Mouse (Mus musculus) hindlimb bud, embryonic 11.5 days (tissue): ENCODE results near the gene Tma7.

Source experiments
- DNase-seq: peaks from one replicate; pipeline ENCODE4 v3.0.0-alpha.2; 2012; ENCODE audit warnings: low read depth, low spot score; ENCODE audit errors: extremely low spot score

Tma7 gene

DNA sequence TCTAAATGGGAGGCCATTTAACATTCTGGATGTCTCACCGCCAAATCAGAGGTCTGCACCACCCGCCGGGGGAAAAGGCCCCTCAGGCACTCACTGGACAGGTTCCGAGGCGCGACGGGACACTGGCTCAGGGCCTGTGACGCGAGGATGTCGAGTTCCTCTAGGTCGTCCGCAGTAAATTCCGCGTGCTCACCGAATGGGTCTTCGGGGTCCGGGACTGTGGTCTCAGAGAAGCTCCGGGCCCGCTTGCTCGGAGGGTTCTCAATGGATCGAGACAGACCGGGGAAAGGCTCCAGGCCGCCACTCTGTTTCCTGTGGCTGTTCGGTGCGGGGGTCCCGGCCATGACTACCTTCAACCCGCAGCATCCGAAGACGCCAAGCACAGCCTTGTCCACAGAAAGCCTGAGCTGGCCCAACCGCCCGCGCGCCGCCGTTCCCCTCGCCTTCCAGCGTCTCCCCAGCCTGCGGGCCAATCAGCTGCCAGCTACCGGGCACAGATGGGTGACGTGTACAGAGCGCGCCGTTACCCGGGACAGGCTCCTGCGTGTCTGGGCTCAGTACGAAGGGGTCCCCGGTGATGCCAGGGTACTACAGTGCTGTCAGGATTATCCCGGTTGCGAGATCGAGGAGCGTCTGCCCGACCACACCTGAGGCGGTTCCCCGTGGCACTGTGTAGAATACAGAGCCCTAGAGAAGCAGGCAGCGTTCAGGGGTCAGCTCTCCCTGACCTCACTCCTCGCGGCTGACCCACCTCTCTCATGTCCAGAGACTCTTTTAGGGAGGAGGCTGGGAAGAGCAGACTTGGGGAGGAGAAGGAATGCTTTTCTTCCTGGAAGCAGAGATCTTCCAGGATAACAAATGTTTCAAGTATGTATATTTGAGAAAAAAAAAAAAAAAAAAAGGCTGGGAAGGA lies 8.5 kb downstream of the Tma7 start, which contains the start of gene Atrip:
Atrip (minus strand) TSS at position 464 of the 913 bp plus-strand sequence.
- no peak for DNase-seq

DNA sequence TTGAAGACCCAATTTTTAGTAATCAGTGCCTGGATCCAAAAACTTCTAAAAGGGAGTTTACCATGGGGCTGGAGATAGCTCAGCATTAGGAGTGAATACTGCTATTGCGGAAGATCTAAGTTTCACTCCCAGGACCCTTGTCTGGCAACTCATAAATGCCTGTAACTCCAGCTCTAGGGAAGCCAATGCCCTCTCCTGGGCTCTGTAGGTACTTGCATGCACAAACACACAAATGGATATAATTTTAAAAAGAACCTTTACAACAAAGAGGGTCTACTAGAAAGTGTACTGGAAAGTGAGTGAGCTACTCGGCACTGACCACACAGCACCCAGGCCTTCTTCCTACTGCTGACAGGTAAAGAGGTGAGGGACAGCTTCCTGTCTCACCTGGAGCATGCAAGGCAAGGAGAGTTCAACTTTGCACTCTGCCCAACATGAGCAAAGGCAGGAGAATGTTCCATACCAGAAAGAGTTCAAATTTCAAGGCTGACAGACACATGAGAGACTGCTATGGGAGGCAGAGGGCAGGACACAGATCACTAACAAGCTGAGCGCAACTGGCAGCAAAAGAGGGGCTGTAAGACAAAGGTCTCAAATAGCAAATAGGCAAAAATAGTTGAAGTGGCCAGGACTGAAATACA lies 14.2 kb downstream of the Tma7 start:
- no peak for DNase-seq

DNA sequence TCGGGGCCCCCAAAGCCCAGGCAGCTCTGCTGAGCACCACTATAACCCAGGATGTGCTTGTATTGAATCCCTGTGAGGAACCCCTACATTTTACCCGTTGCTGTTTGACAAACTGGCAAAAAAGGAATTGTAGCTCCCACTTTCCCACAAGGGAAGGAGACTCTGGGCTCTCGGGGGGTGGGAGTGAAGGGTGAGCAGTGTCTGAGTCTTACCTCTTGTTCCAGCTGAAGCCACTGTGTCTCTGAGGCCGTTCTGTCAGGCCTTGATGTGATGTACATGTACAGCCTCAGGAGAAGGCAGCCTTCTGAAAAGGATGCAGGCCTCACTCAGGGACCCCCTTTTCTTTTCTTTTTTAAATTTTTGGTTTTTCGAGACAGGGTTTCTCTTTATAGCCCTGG lies 21.5 kb downstream of the Tma7 start:
- no peak for DNase-seq

DNA sequence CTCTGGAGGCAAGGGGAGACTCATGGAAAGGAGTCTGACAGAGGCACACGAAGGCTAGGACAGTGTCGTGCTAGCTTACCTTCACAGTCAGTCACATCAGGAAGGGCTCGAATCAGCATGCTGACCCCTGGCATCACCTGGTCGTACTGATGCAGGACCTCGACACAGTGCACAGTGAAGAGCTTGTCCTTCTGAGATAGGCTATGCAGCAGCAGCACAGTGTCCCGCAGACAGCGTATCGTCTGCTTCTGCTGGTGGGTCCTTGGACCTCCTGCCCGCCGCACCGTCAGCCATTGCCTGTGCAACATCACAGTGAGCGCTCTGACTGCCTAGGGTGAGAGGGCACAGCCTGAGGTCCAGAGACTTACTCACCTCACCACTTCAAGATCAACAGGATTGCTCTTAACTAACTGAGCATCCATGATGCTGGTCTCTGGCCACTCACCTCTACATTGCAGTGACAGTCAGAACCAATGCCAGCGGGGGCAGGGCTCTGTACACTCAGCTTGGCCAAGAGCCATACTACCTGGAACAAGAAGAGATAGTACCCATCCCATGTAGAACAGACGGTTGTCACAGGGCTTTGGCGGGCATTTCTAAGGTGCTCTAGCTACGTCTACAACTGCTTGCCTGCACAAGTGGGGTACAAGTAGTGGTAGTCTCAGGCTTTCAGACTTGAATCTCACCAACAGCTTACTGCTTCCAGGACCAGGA lies 22.0 kb downstream of the Tma7 start:
- DNase-seq = no peak

DNA sequence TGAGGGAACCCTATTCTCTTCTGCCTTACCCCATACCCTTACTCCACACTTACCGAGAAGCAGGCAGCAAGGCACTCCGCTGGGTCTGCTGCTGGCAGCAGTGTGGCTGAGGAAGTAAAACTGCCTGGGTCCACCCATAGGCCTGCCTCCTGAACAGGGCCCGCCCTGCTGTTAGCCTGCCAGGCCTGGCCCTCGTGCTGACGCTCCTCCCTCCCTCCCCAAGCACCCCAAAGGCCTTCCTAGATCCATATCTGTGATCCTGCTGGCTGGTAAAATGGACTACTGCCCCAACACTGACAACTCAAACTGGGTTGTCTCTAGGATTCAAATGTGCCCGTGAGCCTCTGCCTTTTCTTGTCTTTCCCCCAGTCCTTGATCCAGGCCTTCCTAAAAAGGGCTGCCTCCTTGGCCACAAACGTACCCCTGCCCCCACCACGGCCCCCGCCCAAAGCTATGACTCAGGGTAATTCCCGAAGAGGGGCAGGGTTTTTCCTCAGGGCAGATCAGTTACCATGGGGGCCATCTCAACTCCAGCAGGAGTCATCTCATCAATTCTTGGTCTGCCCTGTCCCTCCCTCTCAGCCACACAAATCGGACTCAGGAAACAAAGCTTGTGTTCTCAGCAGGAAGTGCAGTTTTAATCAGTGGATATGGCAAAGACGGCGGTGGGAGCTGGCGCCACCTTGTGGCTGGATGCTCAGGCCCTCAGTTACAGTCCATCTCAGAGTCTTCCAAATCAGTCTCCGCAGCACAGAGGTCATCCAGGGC lies 23.1 kb downstream of the Tma7 start, which contains the start of gene Trex1:
Trex1 (minus strand) TSS at position 599 of the 768 bp plus-strand sequence.
- DNase-seq = peak; percentile 74

DNA sequence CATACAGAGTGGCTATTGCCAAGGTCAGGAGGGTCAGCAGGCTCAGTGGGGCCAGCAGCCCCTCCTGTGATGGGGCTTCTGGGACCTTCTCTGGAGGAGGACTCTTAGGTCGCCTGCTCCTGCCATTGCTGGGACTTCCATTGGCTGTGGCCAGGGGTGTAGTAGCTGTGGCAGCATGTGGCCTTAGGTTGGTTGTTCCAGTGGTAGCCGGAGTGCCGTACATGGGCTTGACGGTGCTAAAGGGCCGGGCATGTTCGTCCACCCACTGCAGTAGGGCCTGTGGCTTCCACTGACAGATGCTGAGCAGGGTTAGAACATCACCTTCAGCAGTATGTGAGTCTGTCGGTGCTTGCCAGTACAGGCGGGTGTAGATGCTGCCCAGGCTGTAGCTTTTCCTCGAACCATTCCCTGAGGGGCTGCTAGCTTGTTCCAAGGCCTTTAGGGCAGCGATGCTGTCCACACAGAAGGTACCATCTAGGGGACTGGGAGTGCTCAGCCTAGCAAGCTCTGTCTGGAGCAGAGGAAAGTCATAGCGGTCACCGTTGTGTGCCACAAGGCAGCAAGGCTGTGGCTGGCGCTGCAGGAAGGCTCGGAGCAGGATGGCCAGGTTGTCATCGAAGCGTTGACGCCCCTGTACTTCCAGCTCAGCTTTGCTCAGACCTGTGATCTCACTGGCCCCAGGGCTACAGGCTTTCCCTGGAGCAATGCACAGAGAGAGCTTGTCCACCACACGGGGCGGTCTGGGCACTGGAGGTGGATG lies 24.2 kb downstream of the Tma7 start:
- no peak for DNase-seq

DNA sequence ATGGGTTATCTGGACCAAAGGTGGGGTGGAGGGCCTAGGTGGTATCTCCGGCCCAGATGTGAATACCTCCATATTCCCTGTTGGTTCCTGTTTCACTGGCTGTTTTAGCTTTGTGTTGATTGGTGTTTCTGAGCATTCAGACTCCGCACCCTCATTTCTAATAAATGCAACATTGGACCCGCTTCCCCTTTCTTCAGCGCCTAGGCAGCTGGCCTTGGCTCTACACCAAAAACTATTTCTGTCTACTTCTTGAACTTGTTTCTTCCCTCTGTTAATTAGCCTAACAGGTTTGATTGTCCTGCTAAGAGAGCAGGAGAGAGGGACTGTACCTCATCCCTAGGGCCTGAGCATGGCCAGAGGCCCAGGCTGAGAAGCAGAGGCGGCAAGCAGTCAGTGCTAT lies 24.8 kb downstream of the Tma7 start:
- no peak for DNase-seq

DNA sequence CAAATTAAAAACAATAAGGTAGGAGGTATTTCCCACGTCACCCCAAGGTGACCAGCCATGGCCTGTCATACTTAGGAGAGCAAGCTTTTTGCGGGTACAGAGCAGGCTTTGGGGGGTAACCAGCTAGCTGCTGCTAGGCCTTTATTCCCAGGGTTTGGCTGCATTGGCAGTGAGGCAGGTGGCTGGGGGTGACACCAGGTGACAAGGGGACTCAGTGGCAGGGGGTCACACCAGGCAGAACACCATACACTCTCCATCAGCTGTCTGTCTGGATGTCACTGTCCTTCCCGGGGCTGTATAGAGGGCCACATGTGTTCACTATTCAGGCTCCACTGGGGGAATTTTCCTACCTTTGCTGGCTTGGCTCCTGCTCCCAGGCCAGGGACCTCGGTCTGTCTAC lies 25.5 kb downstream of the Tma7 start:
- no peak for DNase-seq

DNA sequence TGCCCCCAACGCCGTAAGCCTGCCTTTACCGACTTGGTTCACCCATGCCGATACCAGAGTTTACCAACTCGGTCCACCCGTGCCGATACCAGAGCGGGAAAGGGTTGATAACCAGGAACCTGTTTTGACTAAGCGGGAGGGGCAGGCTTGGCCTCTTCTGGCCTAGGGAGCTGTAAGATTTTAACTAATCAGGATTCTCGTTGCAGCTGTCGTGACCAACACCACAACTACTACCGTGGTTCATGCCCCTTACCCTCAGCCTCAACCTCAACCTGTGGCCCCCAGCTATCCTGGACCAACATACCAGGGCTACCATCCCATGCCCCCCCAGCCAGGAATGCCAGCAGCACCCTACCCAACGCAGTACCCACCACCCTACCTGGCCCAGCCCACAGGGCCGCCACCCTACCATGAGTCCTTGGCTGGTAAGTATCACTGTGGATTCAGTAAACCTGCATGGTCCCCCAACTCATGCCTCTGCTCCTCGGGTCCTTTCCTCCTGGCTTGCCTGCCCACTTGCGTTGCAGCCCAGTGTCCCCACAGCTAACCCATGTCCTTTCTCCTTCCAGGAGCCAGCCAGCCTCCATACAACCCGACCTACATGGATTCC lies 26.2 kb downstream of the Tma7 start:
- no peak for DNase-seq

DNA sequence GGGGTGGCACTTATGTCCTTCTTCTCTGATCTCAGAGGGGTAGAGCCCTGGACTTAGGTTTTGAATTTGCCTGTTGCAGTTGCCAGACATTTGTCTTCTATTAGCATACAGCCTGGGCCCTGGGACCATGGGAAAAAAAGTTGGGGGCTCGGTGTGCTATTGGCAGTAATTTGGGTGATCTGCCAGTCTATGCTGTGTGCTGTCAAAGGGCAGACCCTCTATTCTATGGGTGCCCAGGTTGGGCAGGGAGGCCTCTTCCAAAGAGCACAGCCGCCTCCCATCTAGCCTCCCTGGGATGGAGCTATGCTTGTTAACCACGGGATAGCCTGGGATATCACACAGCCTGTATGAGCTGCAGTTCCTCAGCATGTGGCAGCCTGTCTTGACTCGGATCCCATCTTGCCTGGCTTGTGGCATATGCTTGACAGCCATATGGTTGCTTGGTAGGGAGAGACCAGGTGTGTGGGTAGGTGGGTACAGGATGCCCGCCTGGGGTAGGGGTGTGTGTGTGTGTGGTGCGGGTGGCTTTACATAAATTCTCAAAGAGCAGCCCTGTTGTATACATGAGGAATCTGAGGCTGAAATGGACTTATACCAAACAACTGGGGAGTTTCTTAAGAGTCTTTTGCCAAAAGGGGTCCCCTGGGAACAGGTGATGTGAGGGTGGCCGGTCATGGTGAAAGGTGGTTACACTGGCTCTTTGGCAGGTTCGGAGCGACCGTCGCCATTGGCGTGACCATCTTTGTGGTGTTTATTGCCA lies 26.9 kb downstream of the Tma7 start:
- no peak for DNase-seq

DNA sequence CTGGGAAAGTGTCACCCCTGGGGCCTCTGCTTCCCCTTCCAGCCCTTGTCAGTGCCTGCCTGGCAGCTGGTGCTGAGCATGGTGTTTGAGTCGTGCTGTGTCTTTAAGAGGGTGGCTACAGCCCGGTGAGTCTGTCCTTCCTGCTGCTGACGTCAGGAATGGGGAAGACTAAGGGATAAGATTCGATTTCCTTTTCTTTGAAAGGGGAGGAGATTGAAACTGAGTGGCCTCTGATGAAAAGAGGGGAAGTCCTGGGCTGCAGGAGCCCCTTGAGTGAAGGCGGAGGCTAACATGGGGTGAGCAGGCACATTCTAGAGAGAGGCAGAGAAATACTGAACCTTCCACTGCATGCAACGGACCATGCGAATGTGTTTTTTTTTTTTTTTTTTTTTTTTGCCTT lies 27.7 kb downstream of the Tma7 start:
- no peak for DNase-seq

DNA sequence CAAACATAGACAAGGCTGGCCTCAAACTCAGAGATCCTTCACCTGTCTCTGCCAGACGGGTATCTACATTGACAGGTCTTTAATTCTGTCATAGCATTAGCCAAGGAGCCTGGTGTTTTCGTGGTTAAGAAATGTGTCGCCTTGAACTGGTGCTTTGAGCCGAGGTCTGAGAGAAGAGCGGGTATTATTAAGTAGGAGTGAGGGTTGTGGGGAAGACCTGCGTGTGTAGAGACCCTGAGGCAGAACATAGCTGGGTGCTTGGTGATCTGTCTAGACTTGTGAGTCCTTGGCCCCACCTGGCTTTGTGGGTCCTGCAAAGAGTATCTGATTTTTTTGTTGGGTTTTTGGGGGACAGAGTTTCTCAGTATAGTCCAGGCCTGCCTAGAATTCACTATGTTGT lies 28.5 kb downstream of the Tma7 start:
- DNase-seq = no peak

DNA sequence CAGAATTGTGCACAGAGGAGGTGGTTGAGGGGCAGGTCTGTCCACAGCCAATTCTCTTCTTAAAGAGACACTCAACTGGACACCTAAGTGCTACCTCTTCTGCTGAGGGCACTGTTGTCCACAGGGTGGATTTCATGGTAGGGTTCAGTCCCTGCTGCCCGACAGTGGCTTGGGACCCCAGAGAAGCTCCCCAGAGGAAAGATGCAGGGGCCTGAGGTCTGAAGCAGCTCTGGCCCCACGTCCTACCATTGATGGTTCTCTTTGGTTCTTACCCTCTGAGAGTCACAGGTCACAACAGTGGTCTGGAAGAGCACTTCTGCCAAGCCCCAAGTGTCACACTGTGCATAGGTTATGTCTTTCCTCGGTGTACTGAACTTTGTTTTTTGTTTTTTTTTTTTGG lies 29.0 kb downstream of the Tma7 start:
- no peak for DNase-seq

DNA sequence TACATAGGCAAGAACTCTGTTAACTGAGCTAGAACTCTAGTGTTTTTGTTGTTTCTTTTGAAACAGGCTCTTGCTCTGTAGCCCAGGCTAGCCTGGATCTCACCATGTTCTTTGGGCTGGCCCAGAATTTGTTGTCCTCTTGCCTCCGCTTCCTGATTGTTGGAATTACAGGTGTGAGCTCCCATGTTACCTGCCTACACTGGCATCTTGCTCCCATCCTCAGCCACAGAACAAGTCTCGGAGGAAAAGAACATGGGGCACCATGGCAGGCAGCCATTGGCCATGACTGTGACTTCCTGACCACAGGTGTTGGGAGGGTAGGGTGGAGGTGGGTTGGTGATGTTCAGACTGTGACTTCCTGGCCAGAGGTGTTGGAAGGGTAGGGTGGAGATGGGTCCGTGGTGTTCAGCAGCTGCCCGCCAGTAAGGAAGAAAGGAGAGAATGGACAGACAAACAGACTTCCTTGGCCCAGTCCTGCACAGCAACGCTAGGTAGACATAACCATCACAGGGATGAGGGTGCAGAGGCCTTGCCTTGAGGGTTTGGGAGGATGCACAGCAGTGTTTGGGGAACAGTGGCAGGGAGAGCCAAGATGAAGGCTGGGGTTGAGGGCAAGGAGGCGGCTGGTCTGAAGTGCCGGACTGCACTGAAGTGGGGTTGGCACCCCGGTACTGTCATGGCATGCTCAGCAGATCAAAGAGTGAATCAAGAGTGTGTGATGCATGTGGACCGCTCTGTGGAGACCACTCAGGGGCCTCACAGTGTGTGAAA lies 29.7 kb downstream of the Tma7 start:
- no peak for DNase-seq

DNA sequence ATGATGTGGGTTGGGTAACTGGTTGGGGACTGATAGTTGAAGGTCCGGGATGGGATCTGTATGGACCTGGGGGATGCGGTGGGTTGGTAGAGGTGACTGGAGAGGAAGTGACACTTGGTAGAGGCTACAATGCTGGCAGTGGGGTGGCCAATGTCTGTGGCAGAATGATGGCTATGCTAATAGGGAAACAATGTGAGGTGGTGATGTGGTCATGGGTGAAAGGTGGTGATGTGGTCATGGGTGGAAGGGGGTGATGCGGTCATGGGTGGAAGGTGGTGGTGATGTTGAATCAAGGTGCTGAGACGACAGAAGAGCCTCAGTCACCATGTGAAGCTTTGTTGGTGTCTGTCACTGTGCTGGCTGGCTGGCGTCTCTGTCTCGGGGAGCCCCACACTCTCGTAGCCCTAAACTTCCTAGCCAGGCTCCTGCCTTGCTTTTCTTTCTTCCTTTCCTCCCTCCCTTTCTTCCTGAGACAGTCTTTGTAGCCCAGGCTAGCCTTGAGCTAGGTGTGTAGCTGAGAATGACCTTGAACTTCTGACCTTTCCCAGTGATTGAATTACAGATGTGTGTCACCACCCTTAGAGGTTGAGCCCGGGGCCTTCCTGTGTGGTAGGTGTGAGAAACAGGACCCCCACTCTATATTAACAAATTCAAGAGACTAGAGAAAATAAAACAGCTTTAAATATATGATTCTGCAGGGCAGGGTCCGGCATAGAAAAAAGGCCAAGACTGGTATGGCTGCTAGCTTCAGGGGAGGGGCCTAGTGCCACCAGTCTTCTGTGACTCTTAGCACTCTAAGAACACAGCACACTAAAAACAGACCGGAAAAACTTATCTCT lies 30.5 kb downstream of the Tma7 start:
- no peak for DNase-seq

DNA sequence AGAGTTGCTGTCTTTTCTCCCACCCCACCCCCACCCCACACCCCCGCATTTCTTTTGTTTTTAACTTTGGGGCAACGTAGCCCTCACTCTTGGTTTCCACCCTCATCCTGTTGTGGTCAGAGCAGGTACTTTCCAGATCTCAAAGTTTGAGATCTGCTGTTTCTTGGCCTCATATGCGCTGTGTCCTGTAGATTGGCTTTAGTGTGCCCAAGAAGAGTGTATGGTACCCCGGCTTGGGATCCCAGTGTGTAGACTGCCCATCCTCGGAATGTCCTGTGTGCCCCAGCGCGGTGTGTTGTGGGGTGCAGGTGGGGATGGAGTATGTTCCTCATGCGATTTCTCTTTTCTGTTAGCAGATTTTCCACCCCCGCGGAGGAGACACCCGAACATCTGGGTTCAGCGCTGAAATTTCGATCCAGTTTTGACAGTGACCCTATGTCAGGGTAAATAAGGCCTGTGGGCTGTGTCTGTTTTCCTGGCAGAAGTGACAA lies 31.3 kb downstream of the Tma7 start:
- DNase-seq = no peak

DNA sequence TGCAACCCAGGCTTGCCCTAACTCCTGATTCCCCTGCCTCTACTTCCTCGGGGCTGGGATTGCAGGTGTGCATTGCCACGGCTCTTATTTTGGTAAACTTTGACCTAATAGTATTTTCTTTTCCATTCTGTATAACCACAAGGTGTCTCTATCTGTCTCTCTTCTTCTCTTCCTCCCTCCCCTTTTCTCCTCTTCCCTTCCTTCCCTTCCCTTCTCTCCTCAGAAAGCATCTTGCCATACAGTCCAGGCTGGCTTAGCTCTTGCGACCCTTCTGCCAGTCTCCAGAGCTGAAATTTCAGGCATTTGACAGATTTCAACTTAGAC lies 31.8 kb downstream of the Tma7 start:
- DNase-seq = no peak
